Mouse (Mus musculus) megakaryocyte, embryonic 14.5 days (primary cell): ENCODE data around the gene Krtap24-1.

Source experiments
- FLI1 ChIP-seq: IDR thresholded peaks from 2 replicates; pipeline ENCODE4 v1.6.1; 2012; ENCODE audit warnings: low read length, inconsistent platforms, mixed read lengths
- GATA1 ChIP-seq: IDR thresholded peaks from 3 replicates; pipeline ENCODE4 v1.6.1; 2012; ENCODE audit warnings: mixed read lengths, low read length, inconsistent platforms, borderline replicate concordance

DNA sequence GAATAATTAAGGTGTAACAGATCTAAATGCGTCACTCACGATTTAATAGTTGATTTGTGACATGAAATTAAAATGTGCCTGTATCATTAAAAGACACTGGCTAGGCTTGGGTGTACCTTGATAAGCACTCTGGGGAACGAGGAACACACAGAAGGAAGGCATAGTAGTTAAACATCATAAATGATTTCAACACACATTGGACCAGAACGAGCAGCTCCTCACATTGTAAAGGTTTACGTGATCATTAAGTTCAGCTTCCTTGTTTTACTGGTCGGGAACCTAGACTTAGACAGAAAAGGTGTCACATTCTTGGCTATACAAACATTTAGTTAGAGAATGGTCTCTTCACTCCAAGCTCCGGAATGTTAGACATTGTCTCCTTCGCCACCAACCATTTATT lies 11.8 kb downstream of the Krtap24-1 start:
- TF ChIP-seq GATA1 (no peak), FLI1 (no peak)
